Mouse (Mus musculus): ENCODE measurements at regions not wholly inside any gene's neighbourhood (a gene's known extent, or its start where the extent isn't known, plus 50 kb on each side); places are given as distances from the start of the nearest gene placed in this dataset.
A peak's percentile ranks its signal among the peaks of the same experiment; 100 is the strongest.

DNA sequence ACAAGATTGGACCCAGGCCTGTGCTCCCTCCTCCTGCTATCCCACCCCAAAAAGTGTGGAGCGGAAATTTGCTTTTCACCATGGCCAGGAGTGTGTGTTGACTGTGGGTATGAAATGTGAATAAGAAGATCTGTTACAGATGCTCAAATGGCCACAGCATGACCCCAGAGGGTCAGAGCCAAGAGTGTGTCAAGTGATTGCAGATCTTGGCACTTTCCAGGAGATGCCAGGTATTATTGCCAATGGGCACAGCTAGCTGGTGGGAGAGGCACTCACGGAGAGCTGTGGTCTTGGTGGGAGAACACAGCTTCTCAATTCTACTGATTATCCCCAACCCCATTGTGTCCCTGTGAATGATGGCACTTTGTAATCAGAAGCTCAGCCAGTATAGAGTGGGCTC is 62.7 kb downstream of the Smim20 start:
- no peak for DNase-seq (ENCODE audit: low read depth)

DNA sequence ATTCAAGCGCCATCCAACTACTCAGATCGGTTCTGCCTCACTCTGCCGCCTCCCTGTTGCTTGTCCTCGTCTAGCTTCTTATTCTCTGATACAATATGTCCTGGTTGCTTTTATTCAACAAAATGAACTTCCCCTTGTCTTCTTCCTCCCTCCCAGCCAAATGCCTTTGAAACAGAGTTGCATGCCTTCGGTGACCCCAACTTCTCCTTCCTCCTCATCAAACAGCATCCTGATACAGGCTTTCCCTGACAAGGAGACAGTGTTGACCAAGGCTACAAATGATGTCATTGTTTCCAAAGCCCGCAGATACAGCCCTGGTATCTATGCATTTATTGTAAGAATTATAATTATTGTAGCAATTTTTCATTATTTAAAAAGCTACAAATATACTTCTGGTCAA is 69.8 kb downstream of the Smim20 start:
- DNase-seq (ENCODE audit: low read depth), result no peak

- DNase-seq (ENCODE audit: low read depth), result no peak
Observed at GRCm38 (mm10) chr5:53337816-53338215, 70.9 kb downstream of the Smim20 start.

DNA sequence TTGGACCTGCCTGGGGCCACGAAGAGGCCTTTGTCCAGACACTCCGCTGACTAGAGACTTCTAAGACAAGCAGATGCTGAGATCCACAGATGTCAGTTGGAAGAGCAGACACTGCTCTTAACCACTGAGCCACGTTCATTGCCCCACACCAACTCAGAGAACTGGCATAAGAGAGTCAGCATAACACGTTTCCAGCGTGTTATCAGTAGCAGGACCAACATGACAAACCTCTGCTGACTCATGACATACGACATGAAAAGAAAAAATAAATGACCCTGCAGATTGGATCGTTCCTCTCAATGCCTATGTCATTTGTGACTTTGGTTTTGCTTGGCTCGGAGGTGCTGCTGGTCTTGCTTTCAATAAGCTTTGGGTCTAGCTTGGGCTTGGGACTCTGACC is 78.3 kb downstream of the Smim20 start:
- no peak for DNase-seq (ENCODE audit: low read depth)

- peak; percentile 69 for DNase-seq (ENCODE audit: low read depth)
Observed at GRCm38 (mm10) chr5:53346028-53346427, 79.1 kb downstream of the Smim20 start.

- DNase-seq (ENCODE audit: low read depth), result peak; percentile 25
Observed at GRCm38 (mm10) chr5:53346756-53347155, 79.9 kb downstream of the Smim20 start.

DNA sequence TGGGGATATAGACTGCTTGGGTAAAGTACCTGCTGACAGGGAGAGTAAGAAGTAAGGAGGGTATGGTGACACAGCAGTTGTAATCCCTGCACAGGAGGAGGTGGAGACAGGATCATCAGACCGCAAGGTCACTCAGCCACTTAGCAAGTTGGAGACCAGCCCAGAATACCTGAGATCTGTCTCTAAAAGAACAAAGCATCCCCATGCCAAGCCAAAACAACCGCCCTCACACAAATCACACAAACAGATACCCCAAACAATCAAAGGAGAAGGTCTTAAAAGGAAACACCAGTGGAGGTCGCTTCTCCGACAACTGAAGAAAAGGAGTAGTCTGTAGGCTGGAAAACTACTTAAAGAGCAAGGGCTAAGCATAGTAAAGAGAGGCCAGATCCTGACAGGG is 86.0 kb downstream of the Smim20 start:
- DNase-seq (ENCODE audit: low read depth), result no peak

DNA sequence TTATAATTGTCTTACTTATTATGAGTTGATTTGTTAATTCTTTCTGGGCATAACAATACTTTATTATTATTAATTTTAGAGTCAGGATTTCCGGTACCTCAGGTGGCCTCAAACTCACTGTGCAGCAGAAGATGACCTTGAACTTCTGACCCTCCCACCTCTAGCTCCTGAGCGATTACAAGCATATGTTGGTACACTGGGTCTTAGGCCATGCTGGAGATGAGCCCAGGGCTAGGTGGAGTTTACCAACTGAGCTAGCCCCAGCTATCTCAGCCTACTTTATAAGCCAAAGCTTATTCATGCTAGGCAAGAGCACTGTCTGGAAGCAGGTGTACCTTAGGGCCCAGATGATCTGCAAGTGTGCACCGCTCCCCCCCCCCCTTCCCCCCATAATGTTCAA is 87.4 kb downstream of the Smim20 start:
- no peak for DNase-seq (ENCODE audit: low read depth)

DNA sequence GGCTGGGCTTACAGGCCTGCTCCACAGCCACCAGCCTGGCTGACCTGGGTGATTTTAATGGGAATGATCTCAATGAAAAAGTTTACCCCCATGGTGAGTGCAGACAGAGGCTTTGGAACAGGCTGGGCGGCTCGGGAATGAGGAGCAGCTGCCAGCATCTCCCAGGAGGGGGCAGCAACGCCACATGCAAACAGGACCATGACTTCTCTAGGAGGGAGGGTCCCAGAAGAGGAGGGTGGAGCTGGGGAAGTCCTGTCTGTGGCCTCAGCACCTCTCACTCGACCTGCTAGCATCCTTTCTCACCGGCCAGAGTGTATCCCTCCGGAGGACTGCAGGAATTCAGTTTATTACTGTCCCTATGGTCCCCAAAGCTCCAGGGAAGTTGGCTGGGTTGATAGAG is 88.2 kb downstream of the Smim20 start:
- DNase-seq (ENCODE audit: low read depth), result peak; percentile 91

DNA sequence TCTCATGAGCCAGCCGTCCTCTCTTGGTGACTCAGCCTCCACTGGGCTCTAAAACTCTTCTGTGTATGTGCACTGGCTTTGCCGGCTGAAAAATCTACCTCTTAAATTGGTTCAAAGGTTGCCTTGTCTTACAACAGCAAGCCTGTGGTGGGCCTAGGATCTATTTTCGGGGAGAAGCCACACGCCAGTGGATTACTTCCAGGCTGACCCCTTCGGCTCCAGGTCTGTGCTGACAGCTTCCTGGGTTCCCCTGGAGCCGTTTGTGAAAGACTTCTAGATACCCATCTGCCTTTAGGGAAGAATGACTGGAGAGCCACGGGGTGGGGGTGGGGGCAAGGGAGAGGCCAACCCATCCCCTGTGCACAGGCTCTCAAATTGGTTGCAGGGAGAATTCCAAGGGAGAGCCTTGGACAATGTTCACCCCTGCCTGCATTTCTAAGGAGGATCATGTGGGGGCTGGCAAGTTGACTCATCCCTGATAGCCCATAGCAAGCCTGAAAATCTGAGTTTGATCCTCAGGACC is 90.3 kb downstream of the Smim20 start:
- DNase-seq (ENCODE audit: low read depth), result peak; percentile 88

DNA sequence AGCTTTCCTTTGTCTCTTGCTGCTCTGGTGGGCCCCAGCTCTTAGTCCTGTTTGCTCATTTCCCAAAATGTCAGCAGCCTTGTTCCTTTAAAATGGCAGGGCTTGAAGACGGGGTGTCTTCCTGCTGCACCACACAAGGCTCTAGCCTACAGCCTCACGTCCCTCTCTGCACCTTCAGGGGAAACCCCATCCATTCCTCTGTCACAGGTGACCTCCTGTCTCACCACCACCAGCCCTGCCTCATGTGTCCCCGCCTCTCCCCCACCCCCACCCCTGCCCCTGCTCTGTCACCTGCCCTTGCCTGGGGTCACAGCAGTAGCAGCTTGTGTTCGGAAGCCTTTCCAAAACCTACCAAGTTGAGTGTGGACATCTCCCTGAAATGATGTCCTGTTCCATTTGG is 91.3 kb downstream of the Smim20 start:
- DNase-seq (ENCODE audit: low read depth), result no peak

- no peak for DNase-seq (ENCODE audit: low read depth)
Observed at GRCm38 (mm10) chr5:53359887-53360286, 93.0 kb downstream of the Smim20 start.

DNA sequence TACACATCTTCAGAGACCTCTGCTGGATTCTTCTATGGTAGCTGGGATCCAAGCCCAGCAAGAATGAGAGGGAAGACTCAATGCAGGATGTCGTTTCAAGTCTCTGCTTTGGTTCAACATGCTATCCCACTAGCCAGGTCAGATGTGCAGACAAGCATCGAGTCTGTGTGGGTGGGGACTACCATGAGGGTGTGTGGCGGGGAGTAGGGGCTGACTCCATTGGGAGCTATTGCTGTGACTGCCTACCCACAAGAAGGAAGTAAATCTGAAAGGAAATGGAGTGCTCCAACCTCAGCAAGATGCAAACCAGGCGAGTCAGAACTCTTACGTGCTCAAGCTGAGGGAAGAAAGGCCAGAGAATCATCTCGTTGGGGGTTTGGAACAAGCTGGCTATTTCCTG is 94.4 kb downstream of the Smim20 start:
- DNase-seq (ENCODE audit: low read depth), result peak; percentile 51

DNA sequence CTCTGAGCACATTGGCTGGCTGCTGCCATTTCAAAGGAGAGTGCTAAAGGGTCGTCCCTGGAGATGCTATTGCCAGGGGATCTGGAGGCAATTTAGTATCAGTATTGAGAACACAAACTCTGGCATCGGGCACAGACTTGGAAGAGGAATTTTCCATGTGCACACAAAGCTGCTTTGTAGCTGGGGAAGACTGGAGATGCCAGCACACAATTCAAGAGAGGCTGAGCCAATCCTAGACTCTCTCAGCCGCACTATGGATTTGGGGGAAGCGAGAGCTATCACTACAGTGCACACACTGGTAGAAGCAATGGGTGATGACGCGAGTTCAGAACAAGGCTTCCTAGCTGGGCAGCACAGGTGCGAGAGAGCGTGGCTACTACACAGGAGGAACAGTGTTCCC is 97.0 kb downstream of the Smim20 start:
- peak; percentile 29 for DNase-seq (ENCODE audit: low read depth)

DNA sequence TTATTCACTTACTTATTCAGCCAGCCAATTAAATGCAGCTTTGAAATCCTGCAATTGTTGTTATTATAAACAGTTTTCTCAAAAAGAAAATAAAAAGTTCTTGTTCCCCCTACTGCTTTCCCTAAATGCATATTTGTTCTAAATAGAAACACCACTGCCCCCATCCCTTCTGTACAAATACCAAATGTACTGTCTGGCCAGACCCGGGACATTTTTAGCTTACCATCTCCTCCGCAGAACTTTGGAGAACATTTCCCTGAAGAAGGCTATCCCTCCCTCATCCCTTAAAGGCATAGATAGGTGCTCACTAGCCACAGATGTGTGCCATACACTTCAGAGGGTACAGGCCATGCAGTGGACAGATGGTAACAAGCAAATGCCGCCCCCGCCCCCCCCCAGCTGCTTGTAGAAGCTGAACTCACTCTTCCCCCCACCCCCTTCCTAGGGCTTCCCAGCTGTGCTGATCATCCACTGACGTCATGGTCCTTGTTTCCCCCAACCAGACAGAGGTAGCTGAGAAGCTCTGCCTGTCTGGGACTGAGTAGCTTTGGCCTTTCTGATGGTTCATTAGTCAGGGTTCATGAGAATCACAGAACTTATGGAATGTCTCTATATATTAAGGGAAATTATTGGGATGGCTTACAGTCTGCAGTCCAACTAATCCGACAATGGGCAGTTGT is 98.9 kb upstream of the Rbpj start:
- no peak for DNase-seq (ENCODE audit: low read depth)

DNA sequence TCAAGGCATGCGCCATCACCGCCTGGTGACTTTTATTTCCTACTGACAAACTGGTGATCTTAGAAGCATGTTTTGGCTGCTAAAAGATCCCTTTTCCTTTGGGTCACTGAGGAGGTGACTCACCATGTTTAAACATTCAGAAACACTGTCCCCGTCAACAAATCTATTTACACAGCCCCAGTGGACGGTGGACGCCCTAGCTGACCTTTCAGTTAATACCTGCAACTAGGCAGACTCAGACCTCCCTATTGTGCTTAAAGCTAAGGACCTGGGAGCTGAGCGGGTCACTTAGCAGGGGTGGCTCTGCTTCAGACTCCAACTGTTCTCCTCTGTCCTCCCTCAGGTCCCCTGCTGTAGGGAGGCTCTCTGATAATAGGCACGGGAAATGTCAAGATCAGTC is 95.7 kb upstream of the Rbpj start:
- DNase-seq (ENCODE audit: low read depth), result no peak

- peak; percentile 95 for DNase-seq (ENCODE audit: low read depth)
Observed at GRCm38 (mm10) chr5:53371638-53372037, 94.3 kb upstream of the Rbpj start.

DNA sequence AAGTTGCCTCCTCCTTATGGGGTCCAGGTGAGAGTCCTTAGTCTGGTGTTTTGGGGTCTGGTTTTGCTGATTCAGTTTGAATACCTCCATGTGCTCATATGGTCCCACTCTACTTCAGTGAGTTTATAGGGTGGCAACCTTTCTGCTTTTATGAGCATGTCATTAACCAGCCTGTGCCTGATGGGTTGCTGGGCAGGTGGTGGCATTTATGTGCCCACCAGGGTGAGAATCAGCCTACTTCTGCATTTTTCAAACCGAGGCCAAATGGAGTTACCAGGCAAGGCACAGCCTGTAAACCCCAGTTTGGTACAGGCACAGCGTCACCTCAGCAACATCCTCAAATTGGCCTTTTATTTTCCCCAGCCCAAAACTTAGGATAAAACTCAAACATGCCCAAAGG is 92.6 kb upstream of the Rbpj start:
- DNase-seq (ENCODE audit: low read depth), result no peak

DNA sequence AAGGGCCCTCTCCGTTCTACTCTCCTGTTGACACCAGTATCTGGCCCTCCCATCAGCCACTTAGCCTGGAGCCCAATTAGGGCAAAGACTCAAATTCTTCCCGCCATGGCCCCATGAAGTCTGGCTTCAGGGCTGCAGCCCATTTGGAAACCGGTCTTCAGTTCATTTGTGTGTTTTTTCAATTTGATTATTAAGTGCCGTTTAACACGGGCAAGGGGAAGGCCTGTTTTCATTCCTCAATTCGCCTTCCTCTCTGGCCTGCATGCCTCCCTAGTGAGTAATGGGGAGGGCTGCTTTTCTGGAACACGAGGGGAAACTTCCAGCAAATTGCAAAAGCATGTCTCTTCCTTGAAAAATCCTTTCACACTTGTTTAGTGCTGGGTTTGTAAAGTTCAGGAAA is 89.1 kb upstream of the Rbpj start:
- DNase-seq (ENCODE audit: low read depth), result peak; percentile 87

GRCm38 (mm10) chr5:53377698-53378097 is 88.3 kb upstream of the Rbpj start:
- DNase-seq (ENCODE audit: low read depth), result peak; percentile 59

- no peak for DNase-seq (ENCODE audit: low read depth)
Observed at GRCm38 (mm10) chr5:53378106-53378505, 87.8 kb upstream of the Rbpj start.

DNA sequence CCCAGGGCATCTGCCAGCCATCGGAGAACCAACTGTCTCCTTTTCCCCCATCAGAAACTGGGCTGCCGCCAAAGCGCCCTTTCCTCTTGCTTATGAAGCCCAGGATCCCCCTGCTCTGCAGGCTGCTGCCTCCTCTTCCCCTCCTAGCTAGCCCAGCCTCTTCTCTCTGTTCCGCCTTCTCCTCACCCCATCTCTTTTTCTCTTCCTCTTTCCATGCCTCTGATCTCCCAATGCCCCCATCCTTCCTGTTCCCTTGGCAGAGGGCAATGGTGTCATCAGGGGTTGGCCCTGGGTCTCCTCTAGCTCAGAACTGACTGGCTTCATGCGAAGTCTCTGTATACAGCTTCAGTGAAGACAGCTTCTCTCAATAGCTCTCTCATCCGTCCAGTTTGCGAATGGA is 87.4 kb upstream of the Rbpj start:
- no peak for DNase-seq (ENCODE audit: low read depth)

GRCm38 (mm10) chr5:53379612-53380011 is 86.3 kb upstream of the Rbpj start:
- DNase-seq (ENCODE audit: low read depth), result no peak

DNA sequence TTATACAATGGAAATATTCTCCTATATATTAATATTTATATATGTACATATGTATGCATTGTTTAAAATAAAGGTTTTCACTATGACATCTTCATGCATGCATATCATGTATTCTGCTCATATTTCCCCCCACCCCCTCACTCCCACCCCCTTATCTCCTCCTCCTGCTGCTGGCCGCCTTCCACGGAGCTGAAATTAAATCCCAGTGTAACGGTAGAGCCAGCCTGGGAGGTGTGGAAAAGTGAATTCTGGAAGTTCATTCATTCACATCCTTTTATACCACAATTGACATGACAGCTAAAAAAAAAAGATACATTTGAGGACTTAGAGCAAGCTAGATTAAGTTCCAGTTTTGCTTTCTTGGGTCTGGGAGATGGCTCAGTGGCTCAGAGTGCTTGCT is 85.7 kb upstream of the Rbpj start:
- DNase-seq (ENCODE audit: low read depth), result peak; percentile 41
